Mouse (Mus musculus) right cerebral cortex, adult 18-20 months (tissue): ENCODE measurements around the gene Sart3.
A peak's percentile ranks its signal among the peaks of the same experiment; 100 is the strongest.
"Not testable (repeated sequence)": the region's sequence is repeated elsewhere in the genome, so short reads cannot be mapped to it uniquely, and the experiment has no call there.

ENCODE experiments used
- DNase-seq: peaks from one replicate; pipeline ENCODE4 v3.0.0; 2022; ENCODE audit warnings: mixed read lengths

Gene Sart3

GRCm38 (mm10) chr5:113772450-113772895 lies at the start of gene Sart3, which contains the start of gene Iscu:
Sart3 (minus strand) TSS chr5:113772510.
Iscu (plus strand) TSS chr5:113772748.
- DNase-seq = peak; percentile 96

GRCm38 (mm10) chr5:113818572-113818971 lies 46.3 kb upstream of the Sart3 start:
- no peak for DNase-seq

GRCm38 (mm10) chr5:113815638-113816152 lies 43.4 kb upstream of the Sart3 start:
- DNase-seq = peak; percentile 52

GRCm38 (mm10) chr5:113815041-113815389 lies 42.7 kb upstream of the Sart3 start:
- DNase-seq = no peak

- DNase-seq = no peak
These were observed 42.1 kb upstream of the Sart3 start for GRCm38 (mm10) chr5:113814111-113815040.

- no peak for DNase-seq
These were observed 41.3 kb upstream of the Sart3 start for GRCm38 (mm10) chr5:113813608-113814007.

DNA sequence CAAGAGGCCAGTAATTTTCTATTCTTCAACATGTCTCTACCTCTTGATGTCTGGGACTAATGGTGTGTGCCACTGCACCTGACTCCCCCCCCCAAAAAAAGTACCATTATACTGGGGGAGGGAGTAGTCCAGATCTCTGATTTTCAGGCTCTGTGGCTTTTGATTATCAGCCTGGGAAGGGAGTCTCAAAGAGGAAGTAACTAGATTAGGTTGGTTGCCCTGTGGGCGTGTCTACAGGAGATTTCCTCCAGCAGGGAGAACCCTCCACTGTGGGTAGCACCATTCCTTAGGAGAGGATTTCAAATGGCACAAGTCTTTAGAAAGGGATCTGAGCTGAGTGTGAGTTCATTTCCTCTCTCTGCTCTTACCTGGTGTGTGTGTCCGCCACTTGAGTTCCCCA lies 40.3 kb upstream of the Sart3 start:
- no peak for DNase-seq

- not testable (repeated sequence) for DNase-seq
These were observed 39.6 kb upstream of the Sart3 start for GRCm38 (mm10) chr5:113811824-113812420.

GRCm38 (mm10) chr5:113810111-113810510 lies 37.8 kb upstream of the Sart3 start:
- DNase-seq = no peak

- no peak for DNase-seq
These were observed 35.9 kb upstream of the Sart3 start for GRCm38 (mm10) chr5:113808177-113808576.

GRCm38 (mm10) chr5:113807712-113808111 lies 35.4 kb upstream of the Sart3 start:
- no peak for DNase-seq

DNA sequence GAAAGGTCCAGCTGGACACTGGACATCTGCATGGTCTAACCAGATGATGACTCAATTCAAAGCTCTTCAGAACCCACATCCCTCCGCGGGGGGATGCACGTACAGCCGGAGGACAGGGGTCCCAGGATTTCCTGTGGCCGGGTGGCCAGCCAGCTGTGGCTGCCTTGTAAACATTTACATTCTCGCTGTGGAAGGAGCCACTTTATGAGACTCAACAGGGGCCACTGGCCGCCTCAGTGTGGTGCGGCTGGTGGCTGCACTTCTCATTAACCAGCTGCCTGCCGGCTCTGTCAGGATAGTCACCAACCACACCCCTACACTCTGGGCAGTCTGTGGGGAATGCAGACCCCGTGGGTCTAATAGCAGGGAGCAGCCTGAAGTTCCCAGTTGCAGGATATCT lies 34.1 kb upstream of the Sart3 start:
- no peak for DNase-seq

DNA sequence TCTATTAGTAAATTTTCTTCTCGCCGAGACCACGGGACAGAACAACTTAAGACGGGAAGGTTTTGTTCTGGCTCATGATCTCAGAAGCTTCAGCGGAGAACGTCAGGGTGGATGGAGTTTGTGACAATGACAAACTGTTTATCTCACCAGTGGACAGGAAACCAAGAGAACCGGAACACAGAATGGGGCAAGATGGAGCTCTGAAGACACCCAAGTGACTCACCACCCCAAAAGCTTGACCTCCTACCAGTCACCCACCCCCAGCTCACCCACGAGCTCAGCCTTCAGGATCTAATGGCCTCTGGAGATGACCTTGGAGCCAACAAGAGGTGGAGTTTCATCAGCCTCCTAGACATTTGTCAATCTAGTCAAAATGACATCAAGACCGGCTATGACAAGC lies 33.0 kb upstream of the Sart3 start:
- no peak for DNase-seq

GRCm38 (mm10) chr5:113804395-113804966 lies 32.2 kb upstream of the Sart3 start:
- no peak for DNase-seq

DNA sequence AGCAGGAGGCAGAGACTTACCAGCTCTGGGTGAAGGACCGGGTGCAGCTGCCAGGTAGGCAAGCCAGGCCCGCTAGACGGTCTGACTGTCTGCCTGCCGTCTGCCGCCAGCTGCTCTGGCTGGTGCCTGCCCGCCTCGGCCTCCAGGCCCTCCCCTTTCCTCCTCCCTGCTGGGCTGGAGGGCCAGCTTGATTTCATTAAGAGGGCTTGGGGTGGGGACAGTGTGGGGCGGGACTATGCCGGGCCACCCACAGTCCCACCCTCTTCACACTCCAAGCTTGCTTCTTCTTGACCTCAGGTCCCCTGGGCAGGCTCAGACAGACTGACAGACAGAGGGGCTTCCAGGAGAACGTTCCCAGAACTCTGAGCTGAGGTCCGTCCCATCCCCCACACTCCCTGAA lies 28.0 kb upstream of the Sart3 start, which contains the start of gene Tmem119:
Gene Tmem119 (minus strand): TSS at position 237 of the 400 bp plus-strand sequence.
- DNase-seq = no peak

GRCm38 (mm10) chr5:113799691-113800090 lies 27.4 kb upstream of the Sart3 start:
- no peak for DNase-seq

DNA sequence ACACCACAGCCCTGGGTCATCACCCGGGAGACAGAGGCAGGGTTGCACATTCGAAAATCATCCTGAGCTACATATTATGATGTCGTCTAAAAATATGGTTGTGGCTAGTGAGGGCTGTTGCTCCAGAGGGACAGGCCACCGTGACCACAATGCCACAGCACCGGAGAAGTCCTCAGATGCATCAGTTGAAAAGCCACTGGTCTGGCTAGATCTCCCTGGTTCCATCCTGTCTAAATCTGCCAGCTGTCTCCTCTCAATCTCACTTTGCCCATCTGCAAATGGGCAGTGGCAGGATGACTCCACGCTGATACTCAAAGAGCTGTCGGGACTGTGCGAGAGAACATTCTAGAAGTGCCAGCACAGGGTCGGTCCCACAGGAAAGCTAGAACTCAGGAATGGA lies 26.2 kb upstream of the Sart3 start:
- DNase-seq = no peak

DNA sequence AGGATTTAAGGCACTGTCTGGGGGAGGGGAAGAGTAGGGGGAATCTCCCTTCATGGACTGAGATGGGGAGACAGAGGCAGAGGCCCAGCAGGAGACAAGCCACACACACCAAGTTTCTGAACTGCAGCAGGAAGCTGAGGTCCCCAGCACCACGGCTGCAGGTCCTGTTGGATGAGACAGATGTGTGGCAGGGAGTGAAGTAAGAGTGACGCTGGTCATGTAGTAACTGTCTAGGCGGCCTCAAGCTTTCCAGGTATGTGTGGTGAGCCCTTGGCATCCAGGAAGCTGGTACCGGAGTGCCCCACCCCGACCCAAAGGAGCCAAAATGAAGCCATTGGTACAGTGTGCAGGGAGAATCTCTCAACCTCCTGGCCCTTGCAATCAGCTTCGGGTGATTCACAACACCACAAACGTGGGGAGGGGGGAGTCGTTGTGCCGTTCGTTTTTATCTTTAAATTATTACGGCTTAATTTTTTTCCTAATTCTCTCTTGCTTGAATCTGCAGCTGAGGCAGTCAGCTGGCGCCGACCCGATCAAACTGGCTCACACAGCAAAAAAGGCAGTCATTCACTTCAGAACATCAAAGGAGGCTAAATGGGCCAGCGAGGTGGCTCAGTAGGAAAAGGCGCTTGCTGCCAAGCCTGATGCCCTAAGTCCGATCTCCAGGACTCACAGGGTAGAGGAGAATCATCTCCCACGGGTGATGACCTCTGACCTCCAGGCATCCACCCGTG lies 25.0 kb upstream of the Sart3 start:
- DNase-seq = no peak

DNA sequence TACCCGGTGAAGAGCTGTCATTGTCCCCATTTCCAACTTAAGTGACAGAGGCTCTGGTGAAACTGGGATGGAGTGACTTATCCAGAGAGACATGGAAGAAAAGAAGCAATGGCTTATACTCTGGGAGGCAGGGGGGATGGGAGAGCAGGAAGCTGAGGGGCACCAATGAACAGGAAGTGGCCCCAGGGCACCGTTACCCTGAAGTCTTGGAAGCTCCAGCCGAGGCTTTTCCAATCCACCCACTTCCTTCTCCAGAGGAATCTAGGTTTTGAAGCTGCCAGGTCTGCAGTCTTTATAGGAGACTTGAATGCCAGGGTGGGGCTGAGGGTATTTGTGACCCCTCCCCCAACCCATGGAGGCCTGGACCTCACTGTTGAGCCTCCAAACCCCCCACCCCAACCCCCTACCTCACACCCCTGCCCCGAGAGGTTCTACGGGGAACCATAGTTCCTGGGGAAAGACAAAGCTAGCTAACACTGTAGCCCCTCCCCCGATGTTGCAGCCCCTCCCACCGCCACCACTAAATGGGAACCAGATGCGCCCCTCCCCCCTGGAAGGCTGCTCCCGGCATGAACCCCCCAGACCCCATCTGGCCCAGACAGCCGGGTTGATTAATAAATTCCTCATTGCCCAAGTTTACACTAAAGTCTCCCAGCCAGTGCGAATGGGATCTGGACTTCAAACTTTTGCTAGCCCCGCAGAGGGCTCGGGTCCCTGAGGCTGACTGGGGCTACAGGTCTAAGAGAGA lies 24.3 kb upstream of the Sart3 start:
- DNase-seq = no peak

DNA sequence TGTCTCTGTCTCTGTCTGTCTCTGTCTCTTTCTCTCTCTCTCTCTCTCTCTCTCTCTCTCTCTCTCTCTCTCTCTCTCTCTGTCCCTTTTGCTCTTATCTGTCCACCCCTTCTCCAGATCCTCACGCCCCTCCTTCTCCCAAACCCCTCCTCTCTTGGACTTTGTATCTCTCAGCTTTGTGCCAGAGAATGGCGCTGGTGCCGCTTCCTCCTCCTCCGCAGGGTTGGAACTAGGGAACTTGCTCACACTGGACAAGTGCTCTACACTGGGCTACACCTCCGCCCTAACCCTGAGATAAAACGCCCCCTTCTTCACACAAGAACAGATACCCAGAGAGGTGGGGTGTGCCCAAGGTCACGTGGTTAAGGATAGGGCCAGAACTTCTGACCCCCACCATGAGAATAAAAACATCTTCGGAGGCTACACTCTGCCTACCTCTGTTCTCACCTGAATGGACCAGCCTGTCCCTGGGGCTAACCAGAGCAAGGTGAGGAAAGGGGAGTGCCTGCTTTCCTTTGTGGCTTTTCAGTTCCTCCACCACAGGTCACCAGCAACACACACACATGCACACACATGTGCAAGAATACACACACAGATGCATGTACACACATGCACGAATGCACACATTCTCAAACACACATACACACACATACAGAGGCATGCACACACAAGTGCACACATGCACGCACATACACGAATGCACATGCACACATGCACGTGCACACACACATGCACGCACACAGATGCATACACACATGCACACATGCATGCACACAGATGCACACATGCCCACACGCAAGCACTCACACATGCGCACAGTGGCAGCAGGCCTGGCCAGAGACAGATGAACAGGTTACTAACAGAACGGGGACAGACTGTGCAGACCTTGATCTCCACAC lies 19.1 kb upstream of the Sart3 start:
- DNase-seq = no peak
